Mouse (Mus musculus): ENCODE measurements around the gene Tex38. TPM values are rescaled to one million over a fixed set of nuclear protein-coding genes. Genes with fewer than 3 reads are reported as not detected.

The Tex38 gene
- polyA plus RNA-seq, 1 experiment from 2014 or later: 0.59 TPM

- H3K4me1 ChIP-seq (replicated peaks; ENCODE audit: insufficient read depth, low read length): peaks cover 15% of the 10 kb centered on the region; the same call in 1 of the 2 replicates
- H3K4me2 ChIP-seq (ENCODE audit: low read length): peak overlapping the region; percentile 76
- no peaks in the 10 kb centered on the region for H3K27me3 ChIP-seq (ENCODE audit: insufficient read depth, low read length)
- peak overlapping the region; percentile 84; the same call in 1 of the 2 replicates for H3K27ac ChIP-seq
- ATAC-seq (replicated peaks; ENCODE audit: low FRiP score, low read depth): no peak
- no peaks in the 10 kb centered on the region for H3K9me3 ChIP-seq (replicated peaks; ENCODE audit: low read length)
- peaks cover 16% of the 10 kb centered on the region for H3K36me3 ChIP-seq (ENCODE audit: insufficient read depth, low read length)
- H3K9ac ChIP-seq (ENCODE audit: low read depth, low read length): peak overlapping the region; percentile 78
- no peak for TF ChIP-seq CTCF (IDR thresholded peaks at IDR 0.05; ENCODE audit: low read depth)
- H3K4me3 ChIP-seq (replicated peaks; ENCODE audit: low read depth, low read length): peak overlapping the region; percentile 76
- WGBS: 35% methylated on average over 13 of the region's 13 CpGs
- DNase-seq (ENCODE audit: low spot score): no peak
Measured at GRCm38 (mm10) chr4:115738481-115738985, 42.3 kb downstream of the Tex38 start.

DNA sequence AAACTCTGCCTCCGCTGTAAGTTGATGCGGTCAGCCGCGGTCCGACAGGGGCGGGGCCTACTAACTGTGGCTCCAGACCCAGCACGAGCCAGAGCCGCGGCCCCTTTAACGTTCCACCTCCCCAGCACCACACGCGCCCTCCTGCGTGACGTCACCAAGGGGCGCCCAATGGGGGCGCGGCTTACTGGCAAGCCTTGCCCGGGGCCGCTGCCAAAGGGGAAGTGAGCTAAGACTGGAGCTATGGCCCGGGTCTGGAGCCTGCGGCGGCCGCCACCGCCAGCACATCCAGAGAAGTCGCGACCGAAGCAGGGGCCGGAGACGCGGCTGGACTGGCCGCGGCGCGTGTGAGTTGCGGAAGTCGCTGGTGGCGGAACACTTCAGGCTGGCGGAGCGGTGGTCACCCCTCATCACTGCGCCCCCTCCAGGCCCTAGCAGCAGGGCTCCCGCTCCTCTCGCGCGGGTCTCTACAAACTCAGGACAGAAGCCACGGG, 43.2 kb downstream of the Tex38 start, which contains the start of gene Efcab14:
Gene Efcab14 (plus strand): TSS at position 194 of the 491 bp plus-strand sequence.
- H3K27ac ChIP-seq: peak within 1 kb of the TSS; percentile 84
- peaks cover 16% of the 10 kb centered on the region for H3K36me3 ChIP-seq (ENCODE audit: insufficient read depth, low read length)
- H3K4me1 ChIP-seq (replicated peaks; ENCODE audit: insufficient read depth, low read length): peaks cover 15% of the 10 kb centered on the region; the same call in 1 of the 2 replicates
- under 1% methylated on average over 45 of the region's 45 CpGs for WGBS
- peak; percentile 99 for DNase-seq (ENCODE audit: low spot score)
- no peaks in the 10 kb centered on the region for H3K9me3 ChIP-seq (replicated peaks; ENCODE audit: low read length)
- peak within 1 kb of the TSS; percentile 78 for H3K9ac ChIP-seq (ENCODE audit: low read depth, low read length)
- TF ChIP-seq CTCF (IDR thresholded peaks at IDR 0.05; ENCODE audit: low read depth): peak; percentile 65
- H3K27me3 ChIP-seq (ENCODE audit: insufficient read depth, low read length): no peaks in the 10 kb centered on the region
- H3K4me3 ChIP-seq (replicated peaks; ENCODE audit: low read depth, low read length): peak within 1 kb of the TSS; percentile 76
- peak within 1 kb of the TSS; percentile 76 for H3K4me2 ChIP-seq (ENCODE audit: low read length)
- peak; percentile 100 for ATAC-seq (replicated peaks; ENCODE audit: low FRiP score, low read depth)

DNA sequence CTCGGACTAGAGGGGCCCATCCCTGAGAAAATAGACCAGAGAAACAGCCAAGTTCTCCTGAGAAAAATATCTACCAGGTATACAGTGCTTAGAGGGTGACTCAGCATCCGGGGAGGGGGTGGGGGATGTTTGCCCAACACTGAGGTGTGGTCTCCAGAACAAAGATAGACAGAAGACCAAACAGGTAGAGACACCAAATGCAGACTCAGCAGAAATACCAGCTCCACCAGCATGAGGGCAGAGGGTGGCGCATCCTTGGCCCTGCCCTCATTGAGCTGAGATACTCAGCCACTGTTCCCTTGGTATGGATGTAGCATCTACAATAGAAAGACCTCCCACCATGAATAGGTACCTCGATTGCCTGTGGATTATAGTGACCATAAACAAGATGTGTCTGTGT, 46.0 kb downstream of the Tex38 start:
- Histone ChIP-seq H3K27ac (no peak overlapping the region), H3K9me3 (replicated peaks; ENCODE audit: low read length) (no peaks in the 10 kb centered on the region), H3K27me3 (ENCODE audit: insufficient read depth, low read length) (no peaks in the 10 kb centered on the region), H3K4me1 (replicated peaks; ENCODE audit: insufficient read depth, low read length) (peaks cover 15% of the 10 kb centered on the region; the same call in 1 of the 2 replicates), H3K9ac (ENCODE audit: low read depth, low read length) (no peak overlapping the region), H3K4me3 (replicated peaks; ENCODE audit: low read depth, low read length) (no peak overlapping the region), H3K36me3 (ENCODE audit: insufficient read depth, low read length) (no peaks in the 10 kb centered on the region), H3K4me2 (ENCODE audit: low read length) (no peak overlapping the region)
- DNase-seq (ENCODE audit: low spot score): no peak
- WGBS: 64% methylated on average over 4 of the region's 4 CpGs
- no peak for TF ChIP-seq CTCF (IDR thresholded peaks at IDR 0.05; ENCODE audit: low read depth)
- ATAC-seq (replicated peaks; ENCODE audit: low FRiP score, low read depth): no peak

DNA sequence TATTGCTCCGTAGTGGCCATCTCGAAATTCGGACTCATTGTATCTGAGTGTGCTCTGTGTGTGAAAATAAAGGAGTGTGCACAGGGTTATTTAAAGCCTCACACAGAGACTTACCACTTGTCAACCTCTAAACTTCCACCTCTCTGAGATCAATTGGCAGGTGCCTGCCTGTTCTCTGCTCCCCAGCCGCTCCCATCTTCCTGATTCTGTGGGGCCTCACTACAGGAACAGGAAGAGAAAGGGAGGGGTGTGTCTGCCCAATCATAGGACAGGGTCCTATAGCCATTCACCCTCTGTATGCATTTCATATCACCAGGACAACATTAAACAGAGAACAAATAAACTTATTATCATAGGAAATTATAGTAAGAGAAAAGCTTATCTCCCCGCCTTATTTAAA, 47.1 kb downstream of the Tex38 start:
- Histone ChIP-seq H3K4me1 (replicated peaks; ENCODE audit: insufficient read depth, low read length) (peaks cover 6% of the 10 kb centered on the region; the same call in 1 of the 2 replicates), H3K4me3 (replicated peaks; ENCODE audit: low read depth, low read length) (no peak overlapping the region), H3K4me2 (ENCODE audit: low read length) (no peak overlapping the region), H3K27ac (no peak overlapping the region), H3K9me3 (replicated peaks; ENCODE audit: low read length) (no peaks in the 10 kb centered on the region), H3K27me3 (ENCODE audit: insufficient read depth, low read length) (no peaks in the 10 kb centered on the region), H3K36me3 (ENCODE audit: insufficient read depth, low read length) (no peaks in the 10 kb centered on the region), H3K9ac (ENCODE audit: low read depth, low read length) (no peak overlapping the region)
- ATAC-seq (replicated peaks; ENCODE audit: low FRiP score, low read depth): no peak
- WGBS: 73% methylated on average over 5 of the region's 5 CpGs
- no peak for DNase-seq (ENCODE audit: low spot score)
- TF ChIP-seq CTCF (IDR thresholded peaks at IDR 0.05; ENCODE audit: low read depth): no peak

- H3K4me2 ChIP-seq (ENCODE audit: low read length): no peak overlapping the region
- H3K4me3 ChIP-seq (replicated peaks; ENCODE audit: low read depth, low read length): no peak overlapping the region
- H3K9ac ChIP-seq (ENCODE audit: low read depth, low read length): no peak overlapping the region
- H3K4me1 ChIP-seq (replicated peaks; ENCODE audit: insufficient read depth, low read length): no peaks in the 10 kb centered on the region
- H3K27me3 ChIP-seq (ENCODE audit: insufficient read depth, low read length): no peaks in the 10 kb centered on the region
- 48% methylated on average over 3 of the region's 3 CpGs for WGBS
- no peaks in the 10 kb centered on the region for H3K36me3 ChIP-seq (ENCODE audit: insufficient read depth, low read length)
- H3K27ac ChIP-seq: no peak overlapping the region
- H3K9me3 ChIP-seq (replicated peaks; ENCODE audit: low read length): no peaks in the 10 kb centered on the region
- ATAC-seq (replicated peaks; ENCODE audit: low FRiP score, low read depth): no peak
- TF ChIP-seq CTCF (IDR thresholded peaks at IDR 0.05; ENCODE audit: low read depth): no peak
- DNase-seq (ENCODE audit: low spot score): peak; percentile 15
Measured at GRCm38 (mm10) chr4:115732223-115732818, 48.5 kb downstream of the Tex38 start.

DNA sequence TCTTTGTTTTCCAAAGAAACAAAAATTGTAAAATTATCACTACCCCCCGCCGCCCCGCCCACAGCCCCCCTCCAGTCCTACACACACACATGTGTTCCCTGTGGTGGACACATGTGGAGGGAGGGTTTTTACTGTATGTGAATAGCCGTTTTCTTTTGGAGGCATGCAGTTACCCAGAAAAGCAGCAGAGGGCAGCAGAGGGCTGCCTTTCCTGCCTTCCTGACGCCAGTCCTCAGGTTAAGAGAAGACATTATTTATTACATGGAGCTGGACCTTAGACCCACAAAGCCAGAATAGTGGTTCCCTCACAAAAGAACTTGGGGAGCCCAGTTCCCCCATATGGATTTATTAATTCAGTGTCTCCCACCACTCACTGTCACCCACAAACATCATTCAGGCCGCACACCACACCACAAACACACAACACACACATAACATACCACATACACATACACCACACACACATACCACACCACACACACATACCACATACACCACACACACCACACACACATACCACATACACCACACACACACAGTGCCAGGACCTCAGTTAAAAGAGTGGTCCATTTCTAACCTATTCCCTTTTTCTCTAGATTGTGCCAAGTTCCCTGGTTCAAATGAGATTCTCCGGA, 49.1 kb downstream of the Tex38 start:
- no peaks in the 10 kb centered on the region for H3K4me1 ChIP-seq (replicated peaks; ENCODE audit: insufficient read depth, low read length)
- H3K4me2 ChIP-seq (ENCODE audit: low read length): no peak overlapping the region
- no peaks in the 10 kb centered on the region for H3K36me3 ChIP-seq (ENCODE audit: insufficient read depth, low read length)
- DNase-seq (ENCODE audit: low spot score): peak; percentile 79
- ATAC-seq (replicated peaks; ENCODE audit: low FRiP score, low read depth): peak; percentile 59
- no peak overlapping the region for H3K27ac ChIP-seq
- no peaks in the 10 kb centered on the region for H3K9me3 ChIP-seq (replicated peaks; ENCODE audit: low read length)
- H3K4me3 ChIP-seq (replicated peaks; ENCODE audit: low read depth, low read length): no peak overlapping the region
- 22% methylated on average over 7 of the region's 7 CpGs for WGBS
- peak; percentile 88 for TF ChIP-seq CTCF (IDR thresholded peaks at IDR 0.05; ENCODE audit: low read depth)
- no peak overlapping the region for H3K9ac ChIP-seq (ENCODE audit: low read depth, low read length)
- H3K27me3 ChIP-seq (ENCODE audit: insufficient read depth, low read length): no peaks in the 10 kb centered on the region

Other genes starting within 250 kb of the Tex38 start
- 49.7 and 50.6 TPM in 2 replicates for gene Cyp4a31, start 217.4 kb downstream of the Tex38 start, polyA plus RNA-seq (2015; fragmentation: Nextera tagmentation; extraction: Ambion mirVana)
- gene Cyp4a32, start 180.0 kb downstream of the Tex38 start, polyA plus RNA-seq (2015; fragmentation: Nextera tagmentation; extraction: Ambion mirVana): 0.24 TPM in 1 of 2 replicates, not detected in the other
- 10.6 and 11.5 TPM in 2 replicates for gene Cyp4b1, start 133.3 kb downstream of the Tex38 start, polyA plus RNA-seq (2015; fragmentation: Nextera tagmentation; extraction: Ambion mirVana)
- 28.9 and 30.4 TPM in 2 replicates for gene Efcab14, start 43.3 kb downstream of the Tex38 start, polyA plus RNA-seq (2015; fragmentation: Nextera tagmentation; extraction: Ambion mirVana)
- 61.6 and 62.1 TPM in 2 replicates for gene Atpaf1, start 3.8 kb upstream of the Tex38 start, polyA plus RNA-seq (2015; fragmentation: Nextera tagmentation; extraction: Ambion mirVana)
- 7.4 and 8.9 TPM in 2 replicates for gene Mob3c, start 47.1 kb upstream of the Tex38 start, polyA plus RNA-seq (2015; fragmentation: Nextera tagmentation; extraction: Ambion mirVana)
- 20.4 and 21.6 TPM in 2 replicates for gene Mknk1, start 58.2 kb upstream of the Tex38 start, polyA plus RNA-seq (2015; fragmentation: Nextera tagmentation; extraction: Ambion mirVana)
- gene Kncn, start 103.4 kb upstream of the Tex38 start, polyA plus RNA-seq (2015; fragmentation: Nextera tagmentation; extraction: Ambion mirVana): 0.05 and 0.09 TPM in 2 replicates
- not detected in 2 replicates for gene 6430628N08Rik, start 109.6 kb upstream of the Tex38 start, polyA plus RNA-seq (2015; fragmentation: Nextera tagmentation; extraction: Ambion mirVana)
- not detected in 2 replicates for gene Dmbx1, start 158.9 kb upstream of the Tex38 start, polyA plus RNA-seq (2015; fragmentation: Nextera tagmentation; extraction: Ambion mirVana)
- 13.8 and 16.9 TPM in 2 replicates for gene Faah, start 236.9 kb upstream of the Tex38 start, polyA plus RNA-seq (2015; fragmentation: Nextera tagmentation; extraction: Ambion mirVana)

All from kidney, postnatal 0 days (tissue).